Mouse (Mus musculus) T-helper 1 cell (primary cell): ENCODE measurements around the gene Olfr315.
"Not testable (repeated sequence)": the region's sequence is repeated elsewhere in the genome, so short reads cannot be mapped to it uniquely, and the experiment has no call there.

ENCODE experiments used
- in situ Hi-C: fragments of 300-600 bp; cut with MboI, MseI; formaldehyde crosslinking; loops from one replicate; pipeline ENCODE4 v1.15.1; 2025; ENCODE audit warnings: high pct_unique_total_duplicates

Gene Olfr315

DNA sequence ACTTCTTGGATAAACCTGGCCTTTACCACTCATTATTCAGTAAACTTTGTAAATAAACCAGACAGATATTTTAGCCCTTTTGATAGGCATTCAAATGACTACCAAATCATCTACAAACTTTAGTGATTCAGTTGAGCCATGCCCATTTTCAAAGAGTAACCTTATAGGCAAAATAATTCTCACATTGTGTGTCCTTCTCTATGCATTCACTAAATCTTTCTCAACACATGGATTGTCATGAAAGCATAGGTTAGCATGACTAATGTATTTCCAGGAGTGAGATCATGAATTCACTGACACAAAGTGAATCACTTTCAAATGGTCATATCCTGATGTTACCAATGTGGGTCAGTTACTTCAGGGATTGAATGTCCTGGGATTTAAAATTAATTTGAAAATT lies at the start of gene Olfr315:
Olfr315 (plus strand) TSS at position 301 of the 400 bp plus-strand sequence.
- in situ Hi-C loops = no loop called here

DNA sequence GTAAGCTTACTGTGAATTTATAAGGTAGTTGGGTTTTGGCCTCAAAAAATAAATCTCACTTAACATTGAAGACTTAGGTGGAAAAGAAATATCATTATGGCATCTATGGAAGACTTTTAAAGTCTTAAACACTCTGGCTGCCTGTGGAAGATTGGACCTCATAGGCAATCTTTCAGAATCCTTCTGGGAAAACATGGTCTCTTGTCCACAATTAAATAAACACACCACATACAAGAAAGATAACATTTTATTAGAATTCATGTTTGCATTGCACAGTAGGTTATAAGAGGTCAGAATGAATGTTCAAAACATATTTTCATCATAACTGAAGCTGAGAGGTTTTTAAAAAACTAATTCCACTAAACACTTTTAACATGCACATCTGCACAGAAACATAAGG lies 49.1 kb upstream of the Olfr315 start, which contains the start of gene Olfr318:
Olfr318 (minus strand) TSS at position 101 of the 400 bp plus-strand sequence.
- in situ Hi-C loops = loop anchor here (5.0 kb wide), 1 partner anchor 42 kb away; the partner anchor contains the start of gene Olfr320

GRCm38 (mm10) chr11:58727896-58728650 lies 44.9 kb upstream of the Olfr315 start:
- in situ Hi-C loops = not testable (repeated sequence)

- in situ Hi-C loops = no loop called here
These were observed 39.6 kb upstream of the Olfr315 start for GRCm38 (mm10) chr11:58733372-58733771.

DNA sequence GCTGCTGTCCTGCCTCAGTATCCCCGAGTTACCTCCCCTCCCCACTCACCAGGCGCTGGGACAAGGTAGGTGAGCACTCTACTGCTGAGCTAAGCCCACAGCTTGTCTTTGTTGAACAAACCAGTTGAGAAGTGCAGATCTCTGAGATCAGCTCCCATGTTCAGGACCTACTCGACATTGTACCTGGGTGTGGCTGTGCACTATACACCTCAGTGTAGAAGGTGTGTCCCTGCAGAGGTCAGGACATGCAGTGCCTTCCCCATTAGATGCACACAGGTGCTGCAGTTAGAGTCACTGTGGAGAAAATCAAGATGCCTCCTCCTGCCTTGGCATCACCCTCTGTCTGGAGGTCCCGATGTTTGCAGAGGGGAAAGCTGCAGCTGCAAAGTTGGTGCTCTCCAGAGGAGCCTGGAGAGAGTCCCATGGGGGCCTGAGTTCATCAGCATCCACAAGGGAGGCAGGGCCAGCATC lies 34.2 kb upstream of the Olfr315 start, which contains the start of gene Olfr317:
Olfr317 (minus strand) TSS at position 421 of the 471 bp plus-strand sequence.
- in situ Hi-C loops = no loop called here

DNA sequence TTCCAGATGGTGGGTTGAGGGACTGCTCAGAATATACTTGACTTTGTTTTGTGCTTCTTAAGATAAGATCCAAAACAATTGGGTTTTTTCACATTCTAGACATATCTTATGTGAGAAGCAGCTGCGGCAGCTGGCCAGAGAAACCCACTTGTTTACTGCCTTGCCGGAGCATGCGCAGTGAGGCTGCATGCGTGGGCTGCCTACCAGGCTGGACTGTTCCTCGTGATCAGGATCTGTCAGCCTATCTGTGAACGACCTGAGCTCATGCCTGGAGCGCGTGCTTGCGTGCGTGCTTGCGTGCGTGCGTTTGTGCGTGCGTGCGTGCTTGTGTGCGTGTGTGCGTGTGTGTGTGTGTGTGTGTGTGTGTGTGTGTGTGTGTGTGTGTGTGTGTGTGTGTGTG lies 21.9 kb upstream of the Olfr315 start:
- in situ Hi-C loops = not testable (repeated sequence)

DNA sequence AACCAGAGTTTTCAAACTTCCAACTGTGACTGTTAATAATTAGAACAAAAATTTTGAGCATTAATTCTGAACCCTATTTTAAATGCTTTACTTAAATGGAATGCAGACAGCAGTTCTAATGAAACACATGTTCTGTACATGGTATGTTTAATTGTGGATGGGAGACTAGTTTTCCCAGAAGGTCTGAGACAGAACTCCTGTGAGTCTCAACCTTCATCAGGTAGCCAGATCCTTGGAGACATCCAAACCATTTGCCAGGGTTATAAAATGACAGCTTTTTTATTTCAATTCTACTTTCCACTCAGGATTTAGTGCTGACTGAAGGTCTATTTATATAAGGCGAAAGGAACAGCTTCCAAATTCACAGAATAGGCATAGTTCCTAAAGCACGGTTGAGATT lies 20.6 kb upstream of the Olfr315 start, which contains the start of gene Olfr316:
Olfr316 (plus strand) TSS at position 301 of the 400 bp plus-strand sequence.
- in situ Hi-C loops = no loop called here

GRCm38 (mm10) chr11:58782480-58783089 lies 9.6 kb downstream of the Olfr315 start, which contains the start of gene Olfr314:
Olfr314 (plus strand) TSS chr11:58782952.
- in situ Hi-C loops = loop anchor here (25.0 kb wide), 1 partner anchor 920 kb away; no protein-coding TSS in a partner anchor

GRCm38 (mm10) chr11:58784182-58784581 lies 11.2 kb downstream of the Olfr315 start:
- in situ Hi-C loops = loop anchor here (25.0 kb wide), 1 partner anchor 922 kb away; no protein-coding TSS in a partner anchor

- in situ Hi-C loops = loop anchor here (25.0 kb wide), 1 partner anchor 925 kb away; no protein-coding TSS in a partner anchor
These were observed 14.7 kb downstream of the Olfr315 start for GRCm38 (mm10) chr11:58787651-58788050.

DNA sequence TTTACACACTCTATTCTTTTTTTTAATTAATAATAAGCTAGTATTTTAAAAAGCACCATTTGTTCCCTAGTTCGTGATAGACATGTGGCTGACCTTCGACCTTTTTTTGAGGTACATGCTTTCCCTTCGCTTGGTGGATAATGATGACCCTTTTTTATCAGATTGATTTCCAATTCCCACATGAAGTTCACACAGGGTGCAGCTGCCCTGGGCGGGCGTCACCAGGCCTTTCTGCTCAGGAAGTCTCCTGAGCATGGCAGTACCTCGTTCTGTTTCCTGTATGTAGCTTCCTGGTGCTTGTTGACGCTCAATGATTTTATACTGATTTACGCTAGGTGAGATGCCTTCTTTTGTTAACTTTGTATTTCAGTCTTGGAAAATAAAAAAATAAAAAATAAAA lies 15.4 kb downstream of the Olfr315 start:
- in situ Hi-C loops = loop anchor here (25.0 kb wide), 1 partner anchor 926 kb away; no protein-coding TSS in a partner anchor

GRCm38 (mm10) chr11:58789532-58789931 lies 16.5 kb downstream of the Olfr315 start:
- in situ Hi-C loops = loop anchor here (25.0 kb wide), 1 partner anchor 927 kb away; no protein-coding TSS in a partner anchor

GRCm38 (mm10) chr11:58790053-58790452 lies 17.1 kb downstream of the Olfr315 start:
- in situ Hi-C loops = loop anchor here (25.0 kb wide), 1 partner anchor 928 kb away; no protein-coding TSS in a partner anchor

DNA sequence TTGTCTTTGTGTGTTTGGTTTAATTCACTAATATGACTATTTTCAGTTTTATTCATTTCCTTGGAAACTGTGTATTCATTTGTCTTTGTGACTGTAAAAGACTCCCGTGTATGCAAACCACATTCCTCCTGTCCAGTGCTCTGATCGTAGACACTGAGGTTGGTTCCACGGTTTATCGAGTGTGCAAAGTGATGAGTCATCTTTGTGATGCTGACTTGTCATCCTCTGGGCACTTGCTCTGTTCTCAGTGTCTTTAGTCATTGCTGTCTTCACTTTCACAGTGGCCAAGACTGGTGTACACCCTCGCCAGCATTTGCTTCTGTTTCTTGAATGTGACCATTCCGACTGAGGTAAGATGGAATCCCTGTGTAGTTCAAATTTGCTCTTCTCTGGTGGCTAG lies 17.7 kb downstream of the Olfr315 start:
- in situ Hi-C loops = loop anchor here (25.0 kb wide), 1 partner anchor 928 kb away; no protein-coding TSS in a partner anchor

DNA sequence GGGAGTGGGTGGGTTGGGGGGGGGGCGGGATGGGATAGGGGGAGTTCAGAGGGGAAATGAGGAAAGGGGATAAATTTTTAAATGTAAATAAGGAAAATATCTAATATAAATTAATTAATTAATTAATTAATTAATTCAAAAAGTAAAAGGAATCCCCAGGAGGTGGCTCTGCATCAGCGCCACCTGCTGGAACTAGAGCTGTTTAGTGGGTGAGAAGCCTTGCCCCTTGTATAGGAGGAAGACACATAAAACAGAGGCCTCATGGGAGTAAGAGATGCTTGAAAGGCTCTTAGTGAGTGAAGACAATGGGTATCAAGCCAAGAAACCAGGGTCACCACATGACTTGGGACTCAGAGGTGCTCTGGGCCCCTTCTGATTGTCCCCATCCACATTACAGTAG lies 22.9 kb downstream of the Olfr315 start:
- in situ Hi-C loops = loop anchor here (25.0 kb wide), 1 partner anchor 934 kb away; no protein-coding TSS in a partner anchor

DNA sequence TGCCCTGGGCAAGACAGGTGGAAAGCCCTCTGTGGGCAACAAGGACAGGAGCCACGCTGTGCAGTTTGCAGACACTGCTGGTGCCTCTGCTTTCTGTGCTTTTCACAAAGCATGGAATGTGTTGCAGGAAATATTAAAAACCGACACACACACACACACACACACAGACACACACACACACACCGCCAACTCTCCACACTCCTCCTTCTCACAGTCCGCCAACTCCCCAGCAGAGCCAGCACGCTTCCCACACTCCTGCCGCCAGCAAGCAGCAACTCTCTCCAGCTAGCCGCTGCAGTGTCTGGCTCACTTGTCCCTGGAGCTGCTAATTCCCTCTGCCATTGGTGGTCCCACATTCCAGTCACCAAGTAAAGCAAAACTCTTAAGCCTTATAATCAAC lies 23.9 kb downstream of the Olfr315 start:
- in situ Hi-C loops = loop anchor here (25.0 kb wide), 1 partner anchor 935 kb away; no protein-coding TSS in a partner anchor

- in situ Hi-C loops = loop anchor here (25.0 kb wide), 1 partner anchor 937 kb away; no protein-coding TSS in a partner anchor
These were observed 26.8 kb downstream of the Olfr315 start for GRCm38 (mm10) chr11:58799747-58800146.

DNA sequence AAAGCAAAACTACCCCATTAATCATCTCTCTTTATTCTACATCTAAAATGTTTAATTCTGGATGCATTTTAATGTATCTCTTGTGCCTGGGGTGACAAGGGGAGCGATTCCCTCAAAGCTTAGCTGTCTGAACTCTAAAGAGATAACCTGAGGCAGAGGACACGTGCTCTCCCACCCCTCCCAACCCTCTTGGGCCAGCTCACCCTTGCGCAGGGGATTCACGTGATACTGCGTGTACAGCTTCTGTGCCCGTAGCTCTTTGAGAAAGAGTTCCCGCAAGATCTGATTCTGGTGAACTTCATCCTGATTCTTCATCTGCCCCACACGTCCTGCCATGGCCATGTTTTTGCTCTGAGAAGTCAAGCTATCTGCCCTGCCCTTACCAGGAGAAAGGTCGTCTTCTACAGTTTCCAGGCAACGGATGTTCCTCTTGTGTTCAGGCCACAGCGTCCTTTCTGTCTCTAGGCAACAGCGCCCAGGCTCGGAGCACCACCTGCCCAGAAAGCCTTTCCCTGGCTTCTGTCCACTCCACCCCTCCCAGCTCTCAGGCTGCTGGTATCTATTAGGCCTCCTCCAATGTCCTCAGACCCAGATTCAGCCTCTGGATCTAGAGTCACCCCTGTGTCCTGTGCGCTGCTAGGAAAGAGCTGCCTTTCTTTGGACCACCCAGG lies 28.7 kb downstream of the Olfr315 start, which contains the start of gene Fam183b:
Fam183b (minus strand) TSS at position 403 of the 671 bp plus-strand sequence.
- in situ Hi-C loops = no loop called here

GRCm38 (mm10) chr11:58803871-58804270 lies 30.9 kb downstream of the Olfr315 start:
- in situ Hi-C loops = no loop called here

DNA sequence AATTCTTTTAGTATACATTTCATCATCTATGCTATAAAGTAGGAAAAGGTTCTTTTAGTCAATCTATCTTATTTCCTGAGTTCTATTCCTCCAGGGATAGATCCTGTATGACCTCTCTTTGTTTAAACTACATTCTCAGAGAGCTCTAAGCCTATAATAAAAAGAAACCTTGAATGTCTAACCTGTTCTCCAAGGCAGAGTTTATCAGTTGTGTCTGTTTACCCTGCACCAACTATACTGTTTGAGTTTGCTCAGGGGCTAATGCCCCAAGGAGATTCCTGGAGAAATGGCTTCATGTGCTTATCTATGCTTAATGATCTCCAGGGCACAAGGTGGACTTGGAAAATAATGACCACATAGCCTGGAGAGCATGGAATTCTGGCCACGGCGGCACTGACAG lies 31.4 kb downstream of the Olfr315 start:
- in situ Hi-C loops = no loop called here

- in situ Hi-C loops = no loop called here
These were observed 39.0 kb downstream of the Olfr315 start for GRCm38 (mm10) chr11:58812001-58812400.
